Mouse (Mus musculus) embryo, embryonic 11 days (tissue): ENCODE data around the gene Arhgef38.
A peak's percentile ranks its signal among the peaks of the same experiment; 100 is the strongest.

Experiments
- DNase-seq: peaks from one replicate; pipeline ENCODE4 v3.0.0-alpha.2; 2015

Arhgef38 gene

GRCm38 (mm10) chr3:133234821-133235295 lies at the start of gene Arhgef38:
TSS of gene Arhgef38 (minus strand) at chr3:133234949.
- DNase-seq: no peak

- peak; percentile 79 for DNase-seq
Measured at GRCm38 (mm10) chr3:133271887-133272286, 37.1 kb upstream of the Arhgef38 start.

- no peak for DNase-seq
Measured at GRCm38 (mm10) chr3:133258860-133259259, 24.1 kb upstream of the Arhgef38 start.

GRCm38 (mm10) chr3:133255842-133256241 lies 21.1 kb upstream of the Arhgef38 start:
- DNase-seq: no peak

GRCm38 (mm10) chr3:133244027-133244426 lies 9.3 kb upstream of the Arhgef38 start:
- DNase-seq: peak; percentile 11

GRCm38 (mm10) chr3:133241916-133242315 lies 7.2 kb upstream of the Arhgef38 start:
- DNase-seq: no peak

GRCm38 (mm10) chr3:133233993-133234392 lies 756 bp downstream of the Arhgef38 start:
- no peak for DNase-seq

- no peak for DNase-seq
Measured at GRCm38 (mm10) chr3:133230427-133230826, 4.3 kb downstream of the Arhgef38 start.

GRCm38 (mm10) chr3:133229594-133229993 lies 5.2 kb downstream of the Arhgef38 start:
- no peak for DNase-seq

GRCm38 (mm10) chr3:133227258-133228012 lies 7.3 kb downstream of the Arhgef38 start:
- DNase-seq: no peak

- DNase-seq: no peak
Measured at GRCm38 (mm10) chr3:133218501-133218900, 16.2 kb downstream of the Arhgef38 start.

- no peak for DNase-seq
Measured at GRCm38 (mm10) chr3:133215198-133215819, 19.4 kb downstream of the Arhgef38 start.

- DNase-seq: no peak
Measured at GRCm38 (mm10) chr3:133213434-133214114, 21.2 kb downstream of the Arhgef38 start.

- DNase-seq: no peak
Measured at GRCm38 (mm10) chr3:133211324-133211723, 23.4 kb downstream of the Arhgef38 start.

GRCm38 (mm10) chr3:133203713-133204112 lies 31.0 kb downstream of the Arhgef38 start:
- no peak for DNase-seq

- no peak for DNase-seq
Measured at GRCm38 (mm10) chr3:133202171-133202570, 32.6 kb downstream of the Arhgef38 start.

GRCm38 (mm10) chr3:133188930-133189329 lies 45.8 kb downstream of the Arhgef38 start:
- no peak for DNase-seq

- DNase-seq: no peak
Measured at GRCm38 (mm10) chr3:133187524-133187923, 47.2 kb downstream of the Arhgef38 start.

GRCm38 (mm10) chr3:133176033-133176750 lies 58.6 kb downstream of the Arhgef38 start:
- DNase-seq: no peak

- DNase-seq: no peak
Measured at GRCm38 (mm10) chr3:133172291-133172690, 62.5 kb downstream of the Arhgef38 start.

- DNase-seq: no peak
Measured at GRCm38 (mm10) chr3:133169737-133170136, 65.0 kb downstream of the Arhgef38 start.

- DNase-seq: no peak
Measured at GRCm38 (mm10) chr3:133167550-133167949, 67.2 kb downstream of the Arhgef38 start.

- DNase-seq: no peak
Measured at GRCm38 (mm10) chr3:133165130-133165529, 69.6 kb downstream of the Arhgef38 start.
